Mouse (Mus musculus): ENCODE measurements around the gene Scd4. TPM values are rescaled to one million over a fixed set of nuclear protein-coding genes. Genes with fewer than 3 reads are reported as not detected.

Scd4 gene
- polyA plus RNA-seq, 1 experiment from 2014 or later: not detected

DNA sequence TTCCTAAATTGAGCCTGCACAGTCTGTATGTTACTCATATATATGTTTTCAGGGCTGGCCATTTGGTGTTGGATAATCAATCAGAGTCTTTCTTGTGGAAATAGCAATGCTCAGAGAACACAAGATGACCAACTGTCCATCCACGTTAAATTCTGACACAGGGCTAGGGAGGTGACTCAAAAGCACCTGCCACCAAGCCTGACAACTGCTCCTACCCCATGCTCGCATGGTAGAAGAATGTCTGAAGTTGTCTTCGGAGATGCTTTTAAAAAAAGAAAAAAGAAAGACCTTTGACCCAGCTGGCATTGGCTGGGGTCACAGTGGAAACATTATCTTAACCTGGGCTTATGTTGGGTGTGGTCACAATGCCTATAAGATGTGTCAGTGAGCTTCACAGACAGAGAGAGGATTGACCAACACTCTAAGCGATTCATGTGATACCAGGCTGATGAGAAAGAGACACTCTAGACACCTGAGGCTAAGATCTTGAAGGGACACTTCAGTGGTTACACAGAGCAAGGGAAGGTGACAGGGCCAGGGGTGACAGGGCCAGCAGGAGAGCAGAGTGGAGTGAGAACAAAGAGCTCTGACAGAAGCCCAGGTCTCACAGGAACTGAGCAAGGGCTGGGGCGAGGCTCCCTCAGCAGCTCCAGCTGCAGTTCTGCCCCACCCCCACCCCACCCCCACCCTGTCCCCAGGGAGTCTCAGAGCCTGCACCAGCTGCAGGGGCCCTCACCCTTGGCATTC lies 44.9 kb downstream of the Scd4 start:
- 0 out of 2 replicates have a peak, but pooled peaks have one; percentile 17 for ATAC-seq (ENCODE audit: insufficient read depth)
- H3K27me3 ChIP-seq (ENCODE audit: insufficient read depth, low read length): no peaks in the 10 kb centered on the region
- H3K27ac ChIP-seq (ENCODE audit: low read depth): no peak overlapping the region
- H3K4me2 ChIP-seq: no peak overlapping the region
- no peak overlapping the region for H3K9ac ChIP-seq
- H3K4me3 ChIP-seq (ENCODE audit: low read depth, low read length): no peak overlapping the region
- H3K4me1 ChIP-seq (ENCODE audit: insufficient read depth): no peaks in the 10 kb centered on the region
- no peaks in the 10 kb centered on the region for H3K36me3 ChIP-seq (ENCODE audit: insufficient read depth)
- TF ChIP-seq CTCF (IDR thresholded peaks at IDR 0.05; ENCODE audit: low read depth): no peak
- no peaks in the 10 kb centered on the region for H3K9me3 ChIP-seq (ENCODE audit: low read depth, low read length)
- no peak for DNase-seq
- 33% methylated on average over 5 of the region's 5 CpGs for WGBS

- no peak overlapping the region for H3K4me3 ChIP-seq (ENCODE audit: low read depth, low read length)
- H3K27me3 ChIP-seq (ENCODE audit: insufficient read depth, low read length): no peaks in the 10 kb centered on the region
- H3K9me3 ChIP-seq (ENCODE audit: low read depth, low read length): no peaks in the 10 kb centered on the region
- ATAC-seq (ENCODE audit: insufficient read depth) (no peak), DNase-seq (no peak)
- no peak overlapping the region for H3K27ac ChIP-seq (ENCODE audit: low read depth)
- H3K36me3 ChIP-seq (ENCODE audit: insufficient read depth): no peaks in the 10 kb centered on the region
- no peak for TF ChIP-seq CTCF (IDR thresholded peaks at IDR 0.05; ENCODE audit: low read depth)
- no peaks in the 10 kb centered on the region for H3K4me1 ChIP-seq (ENCODE audit: insufficient read depth)
- H3K9ac ChIP-seq: no peak overlapping the region
- H3K4me2 ChIP-seq: no peak overlapping the region
Measured at GRCm38 (mm10) chr19:44379090-44379489, 46.2 kb downstream of the Scd4 start.

DNA sequence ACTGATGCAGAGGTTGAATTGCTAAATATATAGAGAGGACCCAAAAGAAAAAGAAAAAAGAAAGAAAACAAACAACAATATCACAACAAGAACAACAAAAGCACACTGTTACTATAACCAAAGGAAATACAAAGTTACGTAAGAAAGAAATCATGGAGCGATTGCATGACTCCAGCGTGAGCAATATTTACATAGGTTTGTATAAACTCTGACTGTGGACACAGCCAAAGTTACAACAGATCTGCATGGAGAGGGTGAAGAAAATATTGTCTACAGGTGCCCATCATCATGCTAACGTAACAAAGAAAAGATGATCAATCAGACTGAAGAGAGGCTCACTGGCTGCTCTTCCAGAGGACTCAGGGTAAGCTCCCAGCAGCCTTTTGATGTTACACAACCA lies 47.2 kb downstream of the Scd4 start:
- no peak for TF ChIP-seq CTCF (IDR thresholded peaks at IDR 0.05; ENCODE audit: low read depth)
- Histone ChIP-seq H3K36me3 (ENCODE audit: insufficient read depth) (no peaks in the 10 kb centered on the region), H3K9me3 (ENCODE audit: low read depth, low read length) (no peaks in the 10 kb centered on the region), H3K9ac (no peak overlapping the region), H3K27ac (ENCODE audit: low read depth) (no peak overlapping the region), H3K27me3 (ENCODE audit: insufficient read depth, low read length) (no peaks in the 10 kb centered on the region), H3K4me3 (ENCODE audit: low read depth, low read length) (no peak overlapping the region), H3K4me1 (ENCODE audit: insufficient read depth) (no peaks in the 10 kb centered on the region), H3K4me2 (no peak overlapping the region)
- ATAC-seq (ENCODE audit: insufficient read depth) (no peak), DNase-seq (no peak)
- WGBS: 69% methylated on average over 4 of the region's 4 CpGs

DNA sequence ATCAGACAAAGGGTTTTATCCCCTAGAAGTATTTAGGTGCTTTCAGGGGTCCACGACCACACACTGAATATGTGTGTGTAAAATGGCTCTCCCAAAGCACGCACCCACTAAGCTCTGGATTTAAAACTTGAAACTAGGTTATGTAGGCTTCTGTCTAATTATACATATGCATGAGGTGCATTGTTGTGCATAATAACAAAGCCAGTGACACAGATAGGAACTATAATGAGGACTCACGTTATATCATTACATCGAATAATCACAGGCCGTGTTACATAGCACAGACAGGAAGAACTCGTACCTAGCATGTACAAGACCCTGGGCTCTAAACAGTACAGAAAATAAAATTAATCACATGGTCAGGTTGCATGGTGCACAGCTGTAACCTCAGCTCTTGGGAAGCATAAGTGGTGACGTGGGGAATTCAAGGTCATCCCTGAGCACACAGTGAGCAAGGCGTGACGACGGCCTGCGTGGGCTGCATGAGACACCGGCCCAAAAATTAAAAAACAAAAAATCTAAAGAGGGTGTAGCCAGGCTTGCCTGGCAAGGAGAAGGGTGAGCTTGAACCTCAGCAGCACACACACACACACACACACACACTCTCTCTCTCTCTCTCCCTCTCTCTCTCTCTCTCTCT lies 49.9 kb downstream of the Scd4 start:
- Histone ChIP-seq H3K9ac (no peak overlapping the region), H3K9me3 (ENCODE audit: low read depth, low read length) (no peaks in the 10 kb centered on the region), H3K27ac (ENCODE audit: low read depth) (no peak overlapping the region), H3K4me3 (ENCODE audit: low read depth, low read length) (no peak overlapping the region), H3K27me3 (ENCODE audit: insufficient read depth, low read length) (no peaks in the 10 kb centered on the region), H3K4me2 (no peak overlapping the region), H3K4me1 (ENCODE audit: insufficient read depth) (no peaks in the 10 kb centered on the region), H3K36me3 (ENCODE audit: insufficient read depth) (no peaks in the 10 kb centered on the region)
- no peak for TF ChIP-seq CTCF (IDR thresholded peaks at IDR 0.05; ENCODE audit: low read depth)
- ATAC-seq (ENCODE audit: insufficient read depth) (no peak), DNase-seq (no peak)
- WGBS: 79% methylated on average over 12 of the region's 12 CpGs

- 63% methylated on average over 6 of the region's 6 CpGs for WGBS
- H3K9ac ChIP-seq: no peak overlapping the region
- no peaks in the 10 kb centered on the region for H3K9me3 ChIP-seq (ENCODE audit: low read depth, low read length)
Measured at GRCm38 (mm10) chr19:44385887-44386498, 53.1 kb downstream of the Scd4 start.

GRCm38 (mm10) chr19:44387089-44387671 lies 54.3 kb downstream of the Scd4 start:
- DNase-seq: no peak
- H3K27me3 ChIP-seq (ENCODE audit: insufficient read depth, low read length): no peaks in the 10 kb centered on the region
- 87% methylated on average over 4 of the region's 4 CpGs for WGBS

More at GRCm38 (mm10) chr19:44385887-44386498, 53.1 kb downstream of the Scd4 start:
- Histone ChIP-seq H3K4me3 (ENCODE audit: low read depth, low read length) (no peak overlapping the region), H3K36me3 (ENCODE audit: insufficient read depth) (no peaks in the 10 kb centered on the region), H3K4me1 (ENCODE audit: insufficient read depth) (0 out of 2 replicates have a peak, but pooled peaks cover 3% of the 10 kb centered on the region), H3K27me3 (ENCODE audit: insufficient read depth, low read length) (no peaks in the 10 kb centered on the region), H3K27ac (ENCODE audit: low read depth) (no peak overlapping the region), H3K4me2 (no peak overlapping the region)
- TF ChIP-seq CTCF (IDR thresholded peaks at IDR 0.05; ENCODE audit: low read depth): no peak
- DNase-seq (no peak), ATAC-seq (ENCODE audit: insufficient read depth) (no peak)

More at GRCm38 (mm10) chr19:44387089-44387671, 54.3 kb downstream of the Scd4 start:
- no peaks in the 10 kb centered on the region for H3K36me3 ChIP-seq (ENCODE audit: insufficient read depth)
- no peak for TF ChIP-seq CTCF (IDR thresholded peaks at IDR 0.05; ENCODE audit: low read depth)
- H3K4me2 ChIP-seq: no peak overlapping the region
- H3K4me3 ChIP-seq (ENCODE audit: low read depth, low read length): no peak overlapping the region
- no peaks in the 10 kb centered on the region for H3K9me3 ChIP-seq (ENCODE audit: low read depth, low read length)
- 0 out of 2 replicates have a peak, but pooled peaks cover 3% of the 10 kb centered on the region for H3K4me1 ChIP-seq (ENCODE audit: insufficient read depth)
- ATAC-seq (ENCODE audit: insufficient read depth): no peak
- no peak overlapping the region for H3K9ac ChIP-seq
- H3K27ac ChIP-seq (ENCODE audit: low read depth): no peak overlapping the region
